8 mouse cellular contexts compared by ENCODE assay signal in genomic region chr11:35834022-35834760, GRCm38 (mm10). TPM values are rescaled to one million over a fixed set of nuclear protein-coding genes. Genes with fewer than 3 reads are reported as not detected.
DNase-seq lines count a peak whose midpoint lies in the region; ATAC-seq and TF ChIP-seq lines count a peak whose summit lies in the region.

TSS of gene Rars (minus strand) at chr11:35834506.

- no peaks in the 10 kb centered on the region for H3K27me3 ChIP-seq in G1E (ENCODE audit: insufficient read depth, low read length)
- no peaks in the 10 kb centered on the region for H3K27me3 ChIP-seq in forebrain, embryonic 16.5 days (replicated peaks; ENCODE audit: control insufficient read depth, insufficient read depth, low read length)
- no peaks in the 10 kb centered on the region for H3K27me3 ChIP-seq in lung, embryonic 14.5 days (ENCODE audit: insufficient read depth, low read length)
- no peaks in the 10 kb centered on the region for H3K27me3 ChIP-seq in thymus, adult 2 months (ENCODE audit: control insufficient read depth, insufficient read depth, low read length)

- intact Hi-C loops in heart, postnatal 36 days (cut with DNase I): loop anchor here (2.0 to 10.0 kb wide), 2 partner anchors 63 to 999 kb away; partner anchors contain the start of gene Spdl1

- peak; percentile 75 for TF ChIP-seq CTCF in G1E (IDR thresholded peaks at IDR 0.05; ENCODE audit: low read depth, low read length)
- TF ChIP-seq CTCF in layer of hippocampus, adult 2 months (conservative IDR thresholded peaks at IDR 0.05): peak; percentile 95
- TF ChIP-seq CTCF in lung, embryonic 14.5 days (IDR thresholded peaks at IDR 0.05; ENCODE audit: low read depth): peak; percentile 89
- TF ChIP-seq CTCF in olfactory bulb, adult 2 months (IDR thresholded peaks at IDR 0.05; ENCODE audit: insufficient read depth, low read depth, low read length): peak; percentile 93
- TF ChIP-seq CTCF in thymus, adult 2 months (IDR thresholded peaks at IDR 0.05; ENCODE audit: borderline replicate concordance, control insufficient read depth, extremely low read depth, insufficient read depth, low read length, poor library complexity): peak; percentile 93

- H3K4me2 ChIP-seq in forebrain, embryonic 16.5 days (ENCODE audit: low read length): peak within 1 kb of the TSS; percentile 84
- peak within 1 kb of the TSS; percentile 64 for H3K4me2 ChIP-seq in lung, embryonic 14.5 days

- TF ChIP-seq POLR2A in olfactory bulb, adult 2 months (IDR thresholded peaks at IDR 0.05; ENCODE audit: insufficient read depth, low read depth, low read length): no peak; the same call in 1 of the 2 replicates
- TF ChIP-seq POLR2A in thymus, adult 2 months (IDR thresholded peaks at IDR 0.05; ENCODE audit: control insufficient read depth, extremely low read depth, insufficient read depth, low read length, poor library complexity): peak; percentile 66; the same call in 1 of the 2 replicates

- H3K9ac ChIP-seq in forebrain, embryonic 16.5 days (replicated peaks; ENCODE audit: low read depth, low read length): peak within 1 kb of the TSS; percentile 69
- H3K9ac ChIP-seq in lung, embryonic 14.5 days: peak within 1 kb of the TSS; percentile 84

- 2% methylated on average over 44 of the region's 46 CpGs for WGBS in forebrain, embryonic 16.5 days
- 2% methylated on average over 46 of the region's 46 CpGs for WGBS in lung, embryonic 14.5 days
- 1% methylated on average over 46 of the region's 46 CpGs for WGBS in olfactory bulb, adult 2 months
- WGBS in thymus, adult 2 months: 1% methylated on average over 46 of the region's 46 CpGs

- no peaks in the 10 kb centered on the region for H3K9me3 ChIP-seq in G1E (replicated peaks)
- no peaks in the 10 kb centered on the region for H3K9me3 ChIP-seq in forebrain, embryonic 16.5 days (ENCODE audit: control insufficient read depth, low read length)
- H3K9me3 ChIP-seq in lung, embryonic 14.5 days (ENCODE audit: low read depth, low read length): no peaks in the 10 kb centered on the region

- peaks cover 39% of the 10 kb centered on the region for H3K36me3 ChIP-seq in G1E (replicated peaks)
- 0 out of 2 replicates have a peak, but pooled peaks cover 4% of the 10 kb centered on the region for H3K36me3 ChIP-seq in forebrain, embryonic 16.5 days (ENCODE audit: control insufficient read depth, insufficient read depth)
- H3K36me3 ChIP-seq in lung, embryonic 14.5 days (ENCODE audit: insufficient read depth): peaks cover 18% of the 10 kb centered on the region
- H3K36me3 ChIP-seq in thymus, adult 2 months (ENCODE audit: control insufficient read depth, insufficient read depth, low read length): peaks cover 3% of the 10 kb centered on the region

- ATAC-seq in G1E (ENCODE audit: extremely low read depth, insufficient number of reproducible peaks, low FRiP score, poor library complexity, severe bottlenecking): peak; percentile 70
- ATAC-seq in forebrain, embryonic 16.5 days: peak; percentile 89
- ATAC-seq in lung, embryonic 14.5 days (ENCODE audit: insufficient read depth): peak; percentile 83

- H3K27ac ChIP-seq in forebrain, embryonic 16.5 days (ENCODE audit: low read length): peak within 1 kb of the TSS; percentile 55; the same call in 1 of the 2 replicates
- H3K27ac ChIP-seq in layer of hippocampus, adult 2 months: peak within 1 kb of the TSS; percentile 83
- peak within 1 kb of the TSS; percentile 44; the same call in 1 of the 2 replicates for H3K27ac ChIP-seq in lung, embryonic 14.5 days (ENCODE audit: low read depth)
- no peak within 1 kb of the TSS for H3K27ac ChIP-seq in olfactory bulb, adult 2 months (ENCODE audit: insufficient read depth, low read depth, low read length)
- H3K27ac ChIP-seq in thymus, adult 2 months (ENCODE audit: control insufficient read depth, insufficient read depth, low read length): no peak within 1 kb of the TSS

- peak within 1 kb of the TSS; percentile 95 for H3K4me3 ChIP-seq in G1E (ENCODE audit: low read depth, low read length)
- peak within 1 kb of the TSS; percentile 85 for H3K4me3 ChIP-seq in forebrain, embryonic 16.5 days (replicated peaks; ENCODE audit: low read length)
- H3K4me3 ChIP-seq in layer of hippocampus, adult 2 months: peak within 1 kb of the TSS; percentile 86
- peak within 1 kb of the TSS; percentile 87 for H3K4me3 ChIP-seq in lung, embryonic 14.5 days (ENCODE audit: low read depth, low read length)
- H3K4me3 ChIP-seq in olfactory bulb, adult 2 months (ENCODE audit: insufficient read depth, low read depth, low read length): peak within 1 kb of the TSS; percentile 89
- H3K4me3 ChIP-seq in thymus, adult 2 months (ENCODE audit: control insufficient read depth, insufficient read depth, low read length): peak within 1 kb of the TSS; percentile 92

- DNase-seq in G1E (ENCODE audit: low spot score): peak; percentile 82
- peak; percentile 93 to 96 for DNase-seq in cerebellum, adult 18-20 months
- peak; percentile 93 to 94 for DNase-seq in heart, postnatal 36 days
- DNase-seq in layer of hippocampus, adult 2 months (ENCODE audit: low spot score in 2 of 2): peak; percentile 93 to 96
- peak; percentile 97 for DNase-seq in lung, embryonic 14.5 days
- DNase-seq in thymus, adult 2 months: peak; percentile 94

- H3K4me1 ChIP-seq in G1E (ENCODE audit: insufficient read depth, low read depth, low read length): peaks cover 53% of the 10 kb centered on the region
- H3K4me1 ChIP-seq in forebrain, embryonic 16.5 days (replicated peaks; ENCODE audit: control insufficient read depth, insufficient read depth, low read length): peaks cover 13% of the 10 kb centered on the region
- no peaks in the 10 kb centered on the region for H3K4me1 ChIP-seq in lung, embryonic 14.5 days (ENCODE audit: insufficient read depth)
- H3K4me1 ChIP-seq in olfactory bulb, adult 2 months (ENCODE audit: control insufficient read depth, insufficient read depth, low read length): peaks cover 5% of the 10 kb centered on the region; the same call in 1 of the 2 replicates
- peaks cover 10% of the 10 kb centered on the region for H3K4me1 ChIP-seq in thymus, adult 2 months (replicated peaks; ENCODE audit: control insufficient read depth, insufficient read depth, low read length)

RNA-seq across cellular contexts. Expression of gene Rars, which starts in this region (rescaled TPM):
- 150 and 161 TPM in 2 replicates for total RNA-seq in G1E (2014; fragmentation: Nextera tagmentation)
- 129 and 150 TPM in 2 replicates for total RNA-seq in G1E (2017)
- polyA plus RNA-seq in G1E (2012): 7.4 and 9.5 TPM in 2 replicates
- polyA plus RNA-seq in forebrain, embryonic 16.5 days (2015; fragmentation: Nextera tagmentation; extraction: Ambion mirVana): 73.1 and 76.2 TPM in 2 replicates
- 10 to 100 TPM; 34.8 to 34.9 TPM for total RNA-seq in heart, postnatal 36 days (2021)
- total RNA-seq in layer of hippocampus, adult 2 months (2021): 10 to 100 TPM; 45.6 to 53.6 TPM
- 91.0 and 95.8 TPM in 2 replicates for polyA plus RNA-seq in lung, embryonic 14.5 days (2014; fragmentation: Nextera tagmentation; extraction: Ambion mirVana)
- polyA plus RNA-seq in olfactory bulb, adult 2 months (2012; ENCODE audit: insufficient read depth, insufficient read length, low replicate concordance, missing spikeins): not detected in 2 replicates
- polyA plus RNA-seq in thymus, adult 2 months (2012; rRNA removed): 15.8 and 16.2 TPM in 2 replicates

Comparison
In these comparisons a context has a peak if more than half of its experiments do, and no peak if none do; other contexts are left out.
1. H3K27ac ChIP-seq: peak in forebrain, embryonic 16.5 days (single experiment), layer of hippocampus, adult 2 months (single experiment) and lung, embryonic 14.5 days (single experiment); none in olfactory bulb, adult 2 months (single experiment) and thymus, adult 2 months (single experiment).
2. Peak in every context shown above with its lines, with median percentiles within 50 percentile points of each other: ATAC-seq, DNase-seq, H3K4me3 ChIP-seq and CTCF ChIP-seq.